Mouse (Mus musculus) stomach, embryonic 14.5 days (tissue): Measurements from ENCODE around the gene BC028528. TPM values are rescaled to one million over a fixed set of nuclear protein-coding genes. Genes with fewer than 3 reads are reported as not detected.
"Not testable (repeated sequence)": the region's sequence is repeated elsewhere in the genome, so short reads cannot be mapped to it uniquely, and the experiment has no call there.

ENCODE experiments used
- ATAC-seq: fragments of 200-750 bp; cut with Nextera tagmentation; 2 replicates; pipeline ENCODE4 v1.8.0; 2017; ENCODE audit warnings: low read depth, moderate TSS enrichment; ENCODE audit not compliant: insufficient number of reproducible peaks, insufficient read depth, low FRiP score
- H3K27ac ChIP-seq: fragments of 300-500 bp; sonication (generic); 2 replicates; pipeline ENCODE4 v1.5.1; 2014; ENCODE audit warnings: mild to moderate bottlenecking, low read length, moderate library complexity, mixed read lengths
- H3K27me3 ChIP-seq: fragments of 300-500 bp; sonication (generic); 2 replicates; pipeline ENCODE4 v1.6.1; 2014; ENCODE audit warnings: low read length, control low read depth, mixed read lengths; ENCODE audit not compliant: control insufficient read depth, insufficient read depth
- H3K36me3 ChIP-seq: fragments of 300-500 bp; sonication (generic); 2 replicates; pipeline ENCODE4 v1.6.1; 2014; ENCODE audit warnings: mild to moderate bottlenecking, control low read depth, low read length, moderate library complexity, mixed read lengths; ENCODE audit not compliant: control insufficient read depth, insufficient read depth
- H3K4me1 ChIP-seq: fragments of 300-500 bp; sonication (generic); 2 replicates; pipeline ENCODE4 v1.6.1; 2014; ENCODE audit warnings: low read length, control low read depth, mixed read lengths; ENCODE audit not compliant: control insufficient read depth, insufficient read depth
- H3K4me2 ChIP-seq: fragments of 300-500 bp; sonication (generic); replicated peaks from 2 replicates; pipeline ENCODE4 v1.6.1; 2014; ENCODE audit warnings: low read depth, low read length, control low read depth
- H3K4me3 ChIP-seq: fragments of 300-500 bp; sonication (generic); 2 replicates; pipeline ENCODE4 v1.5.1; 2014; ENCODE audit warnings: low read depth, low read length, control low read depth
- H3K9ac ChIP-seq: fragments of 300-500 bp; sonication (generic); replicated peaks from 2 replicates; pipeline ENCODE4 v1.6.1; 2014; ENCODE audit warnings: low read depth, mild to moderate bottlenecking, control low read depth, low read length, moderate library complexity, mixed read lengths
- H3K9me3 ChIP-seq: fragments of 300-500 bp; sonication (generic); 2 replicates; pipeline ENCODE4 v1.6.1; 2016; ENCODE audit warnings: low read depth, low read length, control low read depth; ENCODE audit not compliant: control insufficient read depth
- WGBS: fragments of 180-500 bp; shearing (Covaris S2); extraction: QIAGEN DNeasy Blood & Tissue Kit; methylation state at CpG from one replicate; pipeline ENCODE4 v1.1.7; 2014; 5-methylcytosine and 5-hydroxymethylcytosine counted together
- polyA plus RNA-seq: library from polyadenylated mRNA; unstranded; fragments of >200 nt; fragmentation: Nextera tagmentation; extraction: Ambion mirVana; gene quantifications from 2 replicates; pipeline ENCODE4 v1.2.1, GENCODE M21; 2014

The BC028528 gene
- polyA plus RNA-seq, 1 experiment from 2014 or later, result 28.0 TPM

GRCm38 (mm10) chr3:95902643-95903042 lies 10.8 kb upstream of the BC028528 start:
- H3K36me3 ChIP-seq, result no peaks in the 10 kb centered on the region; the same call in 1 of the 2 replicates
- no peak overlapping the region for H3K27ac ChIP-seq
- ATAC-seq, result no peak
- peaks cover 29% of the 10 kb centered on the region for H3K4me1 ChIP-seq
- no peaks in the 10 kb centered on the region for H3K27me3 ChIP-seq
- H3K4me2 ChIP-seq, result no peak overlapping the region
- H3K9ac ChIP-seq, result no peak overlapping the region
- H3K9me3 ChIP-seq, result no peaks in the 10 kb centered on the region
- H3K4me3 ChIP-seq, result no peak overlapping the region
- WGBS, result 28% methylated on average over 6 of the region's 6 CpGs

- no peak overlapping the region for H3K27ac ChIP-seq
- H3K4me1 ChIP-seq, result peaks cover 29% of the 10 kb centered on the region
- no peak for ATAC-seq
- H3K9ac ChIP-seq, result no peak overlapping the region
- H3K4me2 ChIP-seq, result no peak overlapping the region
- H3K4me3 ChIP-seq, result no peak overlapping the region
- H3K9me3 ChIP-seq, result no peaks in the 10 kb centered on the region
- no peaks in the 10 kb centered on the region; the same call in 1 of the 2 replicates for H3K36me3 ChIP-seq
- no peaks in the 10 kb centered on the region for H3K27me3 ChIP-seq
These were observed 10.5 kb upstream of the BC028528 start for GRCm38 (mm10) chr3:95902373-95902625.

DNA sequence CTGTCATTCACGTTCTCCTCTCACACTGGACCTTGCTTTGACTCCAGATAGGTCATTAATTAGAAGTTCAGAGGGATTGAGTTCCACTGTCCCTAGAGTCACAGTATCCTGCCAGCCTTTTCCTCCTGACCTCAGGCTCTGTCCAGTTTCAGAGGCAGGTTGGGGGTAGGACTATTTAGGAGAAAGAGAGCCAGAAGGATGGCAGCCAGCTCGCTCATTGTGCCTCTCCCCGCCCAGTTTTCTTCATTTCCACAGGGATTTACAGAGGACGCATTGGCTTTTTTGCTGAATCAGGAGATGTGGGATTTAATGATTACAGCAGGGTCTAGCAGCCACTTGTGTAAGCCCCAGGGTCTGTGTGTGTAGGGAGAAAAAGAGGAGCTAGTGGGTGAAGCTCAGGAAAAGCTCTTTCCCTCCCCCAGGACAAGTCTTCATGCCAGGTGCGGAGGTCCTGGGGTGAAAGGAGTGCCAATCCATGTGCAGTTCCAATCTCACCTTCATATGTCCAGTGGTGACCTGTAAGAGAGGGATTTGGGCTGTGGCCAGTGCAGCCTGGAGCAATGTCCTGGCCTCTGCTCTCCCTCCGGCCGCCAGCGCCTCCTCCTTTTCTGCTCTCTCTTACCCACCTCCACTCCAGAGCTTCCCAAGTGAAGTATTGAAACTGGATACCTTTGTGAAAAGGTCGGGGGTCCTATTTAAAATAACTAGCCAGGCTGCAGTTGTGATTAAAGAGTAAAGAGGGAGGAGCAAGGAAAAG lies 10.0 kb upstream of the BC028528 start:
- no peaks in the 10 kb centered on the region for H3K27me3 ChIP-seq
- no peak overlapping the region for H3K4me3 ChIP-seq
- no peak for ATAC-seq
- 48% methylated on average over 9 of the region's 9 CpGs for WGBS
- H3K27ac ChIP-seq, result no peak overlapping the region
- no peaks in the 10 kb centered on the region for H3K9me3 ChIP-seq
- H3K36me3 ChIP-seq, result no peaks in the 10 kb centered on the region; the same call in 1 of the 2 replicates
- H3K4me2 ChIP-seq, result no peak overlapping the region
- peaks cover 25% of the 10 kb centered on the region for H3K4me1 ChIP-seq
- H3K9ac ChIP-seq, result no peak overlapping the region

- 72% methylated on average over 13 of the region's 13 CpGs for WGBS
- H3K27ac ChIP-seq, result no peak overlapping the region
- H3K9ac ChIP-seq, result no peak overlapping the region
- no peaks in the 10 kb centered on the region for H3K27me3 ChIP-seq
- no peaks in the 10 kb centered on the region for H3K9me3 ChIP-seq
- no peak overlapping the region for H3K4me3 ChIP-seq
- no peak overlapping the region for H3K4me2 ChIP-seq
- peaks cover 11% of the 10 kb centered on the region for H3K4me1 ChIP-seq
- ATAC-seq, result no peak
- no peaks in the 10 kb centered on the region; the same call in 1 of the 2 replicates for H3K36me3 ChIP-seq
These were observed 8.2 kb upstream of the BC028528 start for GRCm38 (mm10) chr3:95899800-95900524.

GRCm38 (mm10) chr3:95895501-95895900 lies 3.7 kb upstream of the BC028528 start:
- H3K4me1 ChIP-seq, result peaks cover 22% of the 10 kb centered on the region; the same call in 1 of the 2 replicates
- ATAC-seq, H3K36me3 ChIP-seq, H3K4me2 ChIP-seq, H3K27me3 ChIP-seq, H3K9me3 ChIP-seq, H3K4me3 ChIP-seq, H3K27ac ChIP-seq, H3K9ac ChIP-seq: not testable (repeated sequence)
- 85% methylated on average over 7 of the region's 7 CpGs for WGBS

GRCm38 (mm10) chr3:95894317-95895160 lies 2.7 kb upstream of the BC028528 start:
- H3K27me3 ChIP-seq, result no peaks in the 10 kb centered on the region
- H3K9me3 ChIP-seq, result no peaks in the 10 kb centered on the region
- ATAC-seq, result no peak
- peak overlapping the region; percentile 41 for H3K9ac ChIP-seq
- no peaks in the 10 kb centered on the region; the same call in 1 of the 2 replicates for H3K36me3 ChIP-seq
- peaks cover 24% of the 10 kb centered on the region; the same call in 1 of the 2 replicates for H3K4me1 ChIP-seq
- peak overlapping the region; percentile 61; the same call in 1 of the 2 replicates for H3K27ac ChIP-seq
- WGBS, result 6% methylated on average over 15 of the region's 16 CpGs
- peak overlapping the region; percentile 82 for H3K4me2 ChIP-seq
- peak overlapping the region; percentile 66 for H3K4me3 ChIP-seq

GRCm38 (mm10) chr3:95893606-95894316 lies 2.0 kb upstream of the BC028528 start, which contains the start of gene Aph1a:
Aph1a (plus strand) TSS chr3:95893969.
- under 1% methylated on average over 30 of the region's 43 CpGs for whole genome bisulfite sequencing
- H3K36me3 ChIP-seq, H3K27me3 ChIP-seq, H3K9me3 ChIP-seq: not testable (repeated sequence)
- Histone ChIP-seq H3K4me3 (peak within 1 kb of the TSS; percentile 66), H3K4me2 (peak within 1 kb of the TSS; percentile 82), H3K4me1 (peaks cover 24% of the 10 kb centered on the region; the same call in 1 of the 2 replicates), H3K9ac (peak within 1 kb of the TSS; percentile 41), H3K27ac (peak within 1 kb of the TSS; percentile 84)
- peak; percentile 97 for ATAC-seq
